Mouse (Mus musculus) layer of hippocampus, adult 9-11 months (tissue): ENCODE results near the gene Gsdme.

Source experiments
- DNase-seq: peaks from one replicate; pipeline ENCODE4 v3.0.0; 2022

The Gsdme gene

GRCm38 (mm10) chr6:50175736-50176135 lies 87.9 kb downstream of the Gsdme start:
- DNase-seq = no peak

- peak; percentile 46 for DNase-seq
Observed at GRCm38 (mm10) chr6:50169771-50170170, 93.9 kb downstream of the Gsdme start.

- DNase-seq = no peak
Observed at GRCm38 (mm10) chr6:50168821-50169220, 94.8 kb downstream of the Gsdme start.

- no peak for DNase-seq
Observed at GRCm38 (mm10) chr6:50163013-50163412, 100.6 kb downstream of the Gsdme start.

GRCm38 (mm10) chr6:50159842-50160241 lies 103.8 kb downstream of the Gsdme start:
- DNase-seq = no peak

GRCm38 (mm10) chr6:50149378-50149777 lies 114.3 kb downstream of the Gsdme start:
- no peak for DNase-seq

- no peak for DNase-seq
Observed at GRCm38 (mm10) chr6:50146158-50146557, 117.5 kb downstream of the Gsdme start.

- DNase-seq = no peak
Observed at GRCm38 (mm10) chr6:50139526-50139925, 124.1 kb downstream of the Gsdme start.
